8 mouse cellular contexts compared by ENCODE assay signal in the genomic region with DNA sequence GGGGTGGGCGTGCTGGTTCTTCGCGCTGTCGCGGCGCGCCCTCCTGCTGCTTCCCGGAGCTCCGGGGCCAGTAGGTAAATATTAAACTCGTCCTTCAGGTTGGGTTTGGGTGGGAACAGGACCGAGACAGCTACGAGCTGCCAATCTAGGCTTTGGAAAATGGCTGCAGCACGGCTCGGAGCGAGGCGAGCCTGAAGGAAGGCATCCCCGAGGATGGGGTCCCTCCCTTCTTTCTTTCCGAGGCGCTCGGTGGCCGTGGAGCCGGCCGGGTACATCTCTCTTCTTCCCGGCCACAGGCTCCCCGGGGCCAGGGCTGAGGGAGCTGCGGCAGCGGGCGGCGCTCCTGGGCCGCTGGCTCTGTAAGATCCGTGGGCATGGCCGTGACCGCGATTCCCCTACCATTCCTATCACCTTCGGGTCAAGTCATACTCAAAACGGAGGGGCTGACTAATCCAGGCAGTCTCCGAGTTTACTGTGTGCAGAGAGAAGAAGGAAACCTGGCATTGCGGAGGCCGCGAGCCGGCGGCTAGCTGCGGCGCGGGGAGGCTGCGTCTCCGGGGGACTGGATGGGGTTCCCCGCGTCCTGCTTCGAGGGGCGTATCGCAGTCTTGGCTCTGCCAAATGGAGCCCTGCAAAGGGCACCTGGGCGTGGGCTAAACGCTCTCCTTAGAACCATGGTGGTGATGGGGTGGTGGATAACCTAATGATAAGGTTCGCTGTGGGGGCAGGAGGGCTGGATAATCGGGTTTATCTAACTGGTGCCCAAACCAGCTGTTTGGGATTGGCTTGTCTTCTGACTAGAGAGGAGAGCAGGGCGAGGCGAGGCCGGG. TPM values are rescaled to one million over a fixed set of nuclear protein-coding genes. Genes with fewer than 3 reads are reported as not detected.
DNase-seq lines count a peak whose midpoint lies in the region; ATAC-seq and TF ChIP-seq lines count a peak whose summit lies in the region.

No protein-coding gene starts in this region.

- H3K27me3 ChIP-seq in forebrain, postnatal 0 days (ENCODE audit: insufficient read depth, low read length), result no peaks in the 10 kb centered on the region
- H3K27me3 ChIP-seq in hindbrain, embryonic 13.5 days, result peaks cover 4% of the 10 kb centered on the region; the same call in 1 of the 2 replicates
- 0 out of 2 replicates have a peak, but pooled peaks cover 6% of the 10 kb centered on the region for H3K27me3 ChIP-seq in liver, embryonic 12.5 days (replicated peaks)
- no peaks in the 10 kb centered on the region; the same call in none of the 2 replicates for H3K27me3 ChIP-seq in neural tube, embryonic 13.5 days
- peaks cover 12% of the 10 kb centered on the region for H3K27me3 ChIP-seq in thymus, adult 2 months (ENCODE audit: control insufficient read depth, insufficient read depth, low read length)

- under 1% methylated on average over 59 of the region's 59 CpGs for WGBS in lung, adult 2 months
- WGBS in forebrain, postnatal 0 days, result 1% methylated on average over 59 of the region's 59 CpGs
- WGBS in hindbrain, embryonic 13.5 days, result under 1% methylated on average over 59 of the region's 59 CpGs
- WGBS in liver, embryonic 12.5 days (ENCODE audit: insufficient replicate concordance), result under 1% methylated on average over 59 of the region's 59 CpGs
- under 1% methylated on average over 59 of the region's 59 CpGs for WGBS in neural tube, embryonic 13.5 days
- 1% methylated on average over 59 of the region's 59 CpGs for WGBS in thymus, adult 2 months

- no peaks in the 10 kb centered on the region for H3K9me3 ChIP-seq in forebrain, postnatal 0 days (ENCODE audit: low read length)
- H3K9me3 ChIP-seq in hindbrain, embryonic 13.5 days, result no peaks in the 10 kb centered on the region
- H3K9me3 ChIP-seq in liver, embryonic 12.5 days (replicated peaks), result no peaks in the 10 kb centered on the region
- no peaks in the 10 kb centered on the region for H3K9me3 ChIP-seq in neural tube, embryonic 13.5 days

- DNase-seq in lung, adult 2 months, result no peak
- no peak for DNase-seq in lung, postnatal 25 days (ENCODE audit: low spot score)
- peak; percentile 66 for DNase-seq in brain, adult 2 months (ENCODE audit: low read depth, low spot score)
- DNase-seq in forebrain, postnatal 0 days, result no peak
- peak; percentile 30 for DNase-seq in thymus, adult 2 months

- H3K9ac ChIP-seq in forebrain, postnatal 0 days, result peak overlapping the region; percentile 91
- H3K9ac ChIP-seq in hindbrain, embryonic 13.5 days, result peak overlapping the region; percentile 98
- H3K9ac ChIP-seq in liver, embryonic 12.5 days, result peak overlapping the region; percentile 96
- peak overlapping the region; percentile 98 for H3K9ac ChIP-seq in neural tube, embryonic 13.5 days

- H3K27ac ChIP-seq in forebrain, postnatal 0 days (ENCODE audit: low read depth, low read length), result peak overlapping the region; percentile 98
- peak overlapping the region; percentile 98 for H3K27ac ChIP-seq in hindbrain, embryonic 13.5 days
- peak overlapping the region; percentile 96 for H3K27ac ChIP-seq in liver, embryonic 12.5 days
- peak overlapping the region; percentile 97 for H3K27ac ChIP-seq in neural tube, embryonic 13.5 days (replicated peaks)
- H3K27ac ChIP-seq in thymus, adult 2 months (ENCODE audit: control insufficient read depth, insufficient read depth, low read length), result no peak overlapping the region

- peak; percentile 46 for ATAC-seq in forebrain, postnatal 0 days
- peak; percentile 67 for ATAC-seq in hindbrain, embryonic 13.5 days (ENCODE audit: low FRiP score)
- peak; percentile 64 for ATAC-seq in liver, embryonic 12.5 days
- ATAC-seq in neural tube, embryonic 13.5 days (ENCODE audit: low read depth), result peak; percentile 62

- peak overlapping the region; percentile 52 for H3K4me2 ChIP-seq in forebrain, postnatal 0 days (ENCODE audit: low read depth)
- H3K4me2 ChIP-seq in hindbrain, embryonic 13.5 days, result peak overlapping the region; percentile 64
- peak overlapping the region; percentile 89 for H3K4me2 ChIP-seq in liver, embryonic 12.5 days
- H3K4me2 ChIP-seq in neural tube, embryonic 13.5 days, result peak overlapping the region; percentile 87

- peak overlapping the region; percentile 95 for H3K4me3 ChIP-seq in lung, adult 2 months (replicated peaks; ENCODE audit: extremely low read depth, low read depth, low read length)
- peak overlapping the region; percentile 84 for H3K4me3 ChIP-seq in forebrain, postnatal 0 days (ENCODE audit: low read depth, low read length)
- peak overlapping the region; percentile 83 for H3K4me3 ChIP-seq in hindbrain, embryonic 13.5 days
- H3K4me3 ChIP-seq in liver, embryonic 12.5 days, result peak overlapping the region; percentile 92
- peak overlapping the region; percentile 94 for H3K4me3 ChIP-seq in neural tube, embryonic 13.5 days
- H3K4me3 ChIP-seq in thymus, adult 2 months (ENCODE audit: control insufficient read depth, insufficient read depth, low read length), result peak overlapping the region; percentile 63

- H3K36me3 ChIP-seq in forebrain, postnatal 0 days (ENCODE audit: insufficient read depth), result no peaks in the 10 kb centered on the region
- no peaks in the 10 kb centered on the region for H3K36me3 ChIP-seq in hindbrain, embryonic 13.5 days
- no peaks in the 10 kb centered on the region for H3K36me3 ChIP-seq in liver, embryonic 12.5 days
- no peaks in the 10 kb centered on the region for H3K36me3 ChIP-seq in neural tube, embryonic 13.5 days
- no peaks in the 10 kb centered on the region for H3K36me3 ChIP-seq in thymus, adult 2 months (ENCODE audit: control insufficient read depth, insufficient read depth, low read length)

- no peak for TF ChIP-seq CTCF in lung, adult 2 months (IDR thresholded peaks at IDR 0.05; ENCODE audit: insufficient read depth, low read length)
- TF ChIP-seq CTCF in forebrain, postnatal 0 days (IDR thresholded peaks at IDR 0.05; ENCODE audit: low read depth), result no peak
- TF ChIP-seq CTCF in thymus, adult 2 months (IDR thresholded peaks at IDR 0.05; ENCODE audit: borderline replicate concordance, control insufficient read depth, extremely low read depth, insufficient read depth, low read length, poor library complexity), result no peak

- H3K4me1 ChIP-seq in lung, adult 2 months (ENCODE audit: control insufficient read depth, insufficient read depth, low read length), result peaks cover 28% of the 10 kb centered on the region
- H3K4me1 ChIP-seq in forebrain, postnatal 0 days (ENCODE audit: insufficient read depth), result peaks cover 36% of the 10 kb centered on the region
- peaks cover 37% of the 10 kb centered on the region for H3K4me1 ChIP-seq in hindbrain, embryonic 13.5 days (replicated peaks)
- peaks cover 57% of the 10 kb centered on the region for H3K4me1 ChIP-seq in liver, embryonic 12.5 days
- peaks cover 46% of the 10 kb centered on the region for H3K4me1 ChIP-seq in neural tube, embryonic 13.5 days (replicated peaks)
- peaks cover 15% of the 10 kb centered on the region for H3K4me1 ChIP-seq in thymus, adult 2 months (replicated peaks; ENCODE audit: control insufficient read depth, insufficient read depth, low read length)

- TF ChIP-seq POLR2A in lung, adult 2 months (IDR thresholded peaks at IDR 0.05; ENCODE audit: borderline replicate concordance, extremely low read depth, low read depth, low read length), result no peak
- no peak for TF ChIP-seq POLR2A in thymus, adult 2 months (IDR thresholded peaks at IDR 0.05; ENCODE audit: control insufficient read depth, extremely low read depth, insufficient read depth, low read length, poor library complexity)

RNA-seq across cellular contexts. Expression of gene Daam1, which starts 0.6 kb away (rescaled TPM):
- polyA plus RNA-seq in lung, adult 2 months (2012; rRNA removed), result 9.4 and 15.2 TPM in 2 replicates
- 93.6 and 94.7 TPM in 2 replicates for total RNA-seq in forebrain, postnatal 0 days (2014; rRNA removed)
- polyA plus RNA-seq in forebrain, postnatal 0 days (2015; fragmentation: Nextera tagmentation; extraction: Ambion mirVana), result 16.0 and 25.2 TPM in 2 replicates
- 25.0 and 27.4 TPM in 2 replicates for polyA plus RNA-seq in hindbrain, embryonic 13.5 days (2015; fragmentation: Nextera tagmentation; extraction: Ambion mirVana)
- polyA plus RNA-seq in liver, embryonic 12.5 days (2016; fragmentation: Nextera tagmentation; extraction: Ambion mirVana), result 10.7 and 11.2 TPM in 2 replicates
- 19.7 and 23.0 TPM in 2 replicates for polyA plus RNA-seq in neural tube, embryonic 13.5 days (2015; fragmentation: Nextera tagmentation; extraction: Ambion mirVana)
- 2.8 and 3.4 TPM in 2 replicates for polyA plus RNA-seq in thymus, adult 2 months (2012; rRNA removed)

Comparison
In these comparisons a context has a peak if more than half of its experiments do, and no peak if none do; other contexts are left out.
1. DNase-seq: peak in brain, adult 2 months (single experiment) and thymus, adult 2 months (single experiment); none in lung, adult 2 months (single experiment), lung, postnatal 25 days (single experiment) and forebrain, postnatal 0 days (single experiment).
2. Peak in every context shown above with its lines, with median percentiles within 50 percentile points of each other: H3K4me3 ChIP-seq, ATAC-seq, H3K4me2 ChIP-seq and H3K9ac ChIP-seq.